Mouse (Mus musculus): ENCODE measurements around the gene Nav2. TPM values are rescaled to one million over a fixed set of nuclear protein-coding genes. Genes with fewer than 3 reads are reported as not detected.

The Nav2 gene
- total and polyA plus RNA-seq, 3 experiments: 2.0 to 2.7 TPM; not detected in 1

GRCm38 (mm10) chr7:49521976-49522375 lies 613.5 kb downstream of the Nav2 start:
- DNase-seq (ENCODE audit: low read depth, low spot score): no peak
- H3K79me2 ChIP-seq (ENCODE audit: control insufficient read depth, insufficient read depth, low read length, poor library complexity): no peaks in the 10 kb centered on the region
- H3K9me3 ChIP-seq (replicated peaks; ENCODE audit: insufficient read depth, low read length): no peaks in the 10 kb centered on the region
- no peaks in the 10 kb centered on the region for H3K4me1 ChIP-seq (ENCODE audit: control insufficient read depth in 1 of 2, insufficient read depth in 2 of 2, low read length in 2 of 2)
- TF ChIP-seq TBP (IDR thresholded peaks at IDR 0.05; ENCODE audit: low read depth, low read length) (no peak), USF1 (IDR thresholded peaks at IDR 0.05; ENCODE audit: low read depth, low read length) (no peak), CHD2 (IDR thresholded peaks at IDR 0.05; ENCODE audit: low read length) (no peak), EP300 (IDR thresholded peaks at IDR 0.05; ENCODE audit: low read depth in 1 of 2, low read length in 2 of 2) (no peak), POLR2AphosphoS5 (IDR thresholded peaks at IDR 0.05; ENCODE audit: borderline replicate concordance, low read depth, low read length) (no peak), KAT2A (conservative IDR thresholded peaks at IDR 0.05; ENCODE audit: low read depth, low read length) (no peak), NRF1 (IDR thresholded peaks at IDR 0.05; ENCODE audit: insufficient read depth, low read depth, low read length, poor library complexity, severe bottlenecking) (no peak), MXI1 (IDR thresholded peaks at IDR 0.05; ENCODE audit: low read depth, low read length) (no peak), MYB (IDR thresholded peaks at IDR 0.05; ENCODE audit: low read depth, low read length) (no peak), CHD1 (IDR thresholded peaks at IDR 0.05; ENCODE audit: low read depth, low read length) (no peak), MAFK (IDR thresholded peaks at IDR 0.05; ENCODE audit: borderline replicate concordance, low read depth, low read length) (no peak), RCOR1 (IDR thresholded peaks at IDR 0.05; ENCODE audit: low read depth, low read length) (no peak), RAD21 (IDR thresholded peaks at IDR 0.05; ENCODE audit: low read depth, low read length) (no peak), SMC3 (IDR thresholded peaks at IDR 0.05; ENCODE audit: low read depth, low read length) (no peak), MAZ (IDR thresholded peaks at IDR 0.05; ENCODE audit: low read depth, low read length) (no peak), ELF1 (IDR thresholded peaks at IDR 0.05; ENCODE audit: low read depth, low read length) (no peak), GABPA (IDR thresholded peaks at IDR 0.05; ENCODE audit: low read depth, low read length) (no peak)
- no peak overlapping the region for H3K27ac ChIP-seq (ENCODE audit: control insufficient read depth, low read depth, low read length)
- H3K4me3 ChIP-seq (ENCODE audit: control insufficient read depth in 1 of 2, insufficient read depth in 1 of 2, low read depth in 2 of 2, low read length in 2 of 2): no peak overlapping the region
- H3K36me3 ChIP-seq (ENCODE audit: control insufficient read depth in 1 of 2, insufficient read depth in 2 of 2, low read length in 2 of 2): no peaks in the 10 kb centered on the region
- H3K9ac ChIP-seq (ENCODE audit: control insufficient read depth, low read depth, low read length, poor library complexity, severe bottlenecking): no peak overlapping the region
- no peaks in the 10 kb centered on the region for H3K27me3 ChIP-seq (ENCODE audit: control insufficient read depth in 1 of 2, insufficient read depth in 2 of 2, low read length in 2 of 2)

DNA sequence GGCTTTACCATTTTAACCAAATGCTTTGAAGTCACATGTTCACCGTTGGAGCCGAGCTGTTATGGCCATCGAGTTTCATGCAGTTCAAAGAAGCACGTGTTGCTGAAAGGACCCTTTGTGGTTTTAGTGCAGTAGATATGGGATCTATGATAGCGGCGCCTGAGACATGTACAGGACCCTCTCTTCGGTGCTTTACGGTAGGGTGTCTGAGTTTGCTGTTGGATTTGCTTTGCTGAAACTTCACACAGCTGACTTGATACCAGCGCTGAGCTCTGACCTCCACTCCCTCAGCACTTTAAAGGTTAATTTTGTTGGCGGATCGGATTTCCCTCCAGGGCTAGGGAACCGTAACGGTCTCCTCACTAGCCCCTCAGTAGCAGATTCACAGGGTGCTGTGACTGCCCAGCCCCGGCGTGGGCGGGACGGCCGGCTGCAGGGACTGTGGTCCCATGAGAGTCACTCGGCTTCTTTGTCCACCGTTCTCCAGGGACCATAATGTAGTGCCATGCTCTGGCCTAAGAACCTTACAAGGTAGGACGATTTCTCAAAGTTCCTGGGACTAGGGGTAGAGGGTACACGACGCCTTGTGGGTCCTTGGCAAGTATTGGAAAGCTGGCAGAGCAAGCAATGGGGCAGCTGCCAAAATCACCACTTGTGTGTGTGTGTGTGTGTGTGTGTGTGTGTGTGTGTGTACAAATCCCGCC lies 614.0 kb downstream of the Nav2 start:
- Histone ChIP-seq H3K36me3 (ENCODE audit: control insufficient read depth in 1 of 2, insufficient read depth in 2 of 2, low read length in 2 of 2) (no peaks in the 10 kb centered on the region), H3K79me2 (ENCODE audit: control insufficient read depth, insufficient read depth, low read length, poor library complexity) (no peaks in the 10 kb centered on the region), H3K27ac (ENCODE audit: control insufficient read depth, low read depth, low read length) (no peak overlapping the region), H3K9me3 (replicated peaks; ENCODE audit: insufficient read depth, low read length) (no peaks in the 10 kb centered on the region), H3K4me3 (ENCODE audit: control insufficient read depth in 1 of 2, insufficient read depth in 1 of 2, low read depth in 2 of 2, low read length in 2 of 2) (no peak overlapping the region), H3K27me3 (ENCODE audit: control insufficient read depth in 1 of 2, insufficient read depth in 2 of 2, low read length in 2 of 2) (no peaks in the 10 kb centered on the region), H3K9ac (ENCODE audit: control insufficient read depth, low read depth, low read length, poor library complexity, severe bottlenecking) (no peak overlapping the region), H3K4me1 (ENCODE audit: control insufficient read depth in 1 of 2, insufficient read depth in 2 of 2, low read length in 2 of 2) (no peaks in the 10 kb centered on the region)
- DNase-seq (ENCODE audit: low read depth, low spot score): no peak
- TF ChIP-seq ZKSCAN1 (IDR thresholded peaks at IDR 0.05; ENCODE audit: low read depth, low read length) (no peak), TBP (IDR thresholded peaks at IDR 0.05; ENCODE audit: low read depth, low read length) (no peak), ZC3H11A (IDR thresholded peaks at IDR 0.05; ENCODE audit: low read depth, low read length) (no peak), RAD21 (IDR thresholded peaks at IDR 0.05; ENCODE audit: low read depth, low read length) (no peak), MAZ (IDR thresholded peaks at IDR 0.05; ENCODE audit: low read depth, low read length) (no peak), MXI1 (IDR thresholded peaks at IDR 0.05; ENCODE audit: low read depth, low read length) (no peak), USF1 (IDR thresholded peaks at IDR 0.05; ENCODE audit: low read depth, low read length) (no peak)

Measured in MEL (cell line).